Mouse (Mus musculus): ENCODE measurements around the gene Gpt2. TPM values are rescaled to one million over a fixed set of nuclear protein-coding genes. Genes with fewer than 3 reads are reported as not detected.

Gpt2 gene
- polyA plus RNA-seq, 1 experiment, result 27.6 TPM

- H3ac ChIP-seq (ENCODE audit: control insufficient read depth, insufficient read length, low read depth), result no peak overlapping the region
- H3K36me3 ChIP-seq (ENCODE audit: control insufficient read depth, insufficient read depth), result peaks cover 81% of the 10 kb centered on the region
- H3K79me3 ChIP-seq (ENCODE audit: low read depth), result peaks cover 2% of the 10 kb centered on the region
- H3K4me3 ChIP-seq (ENCODE audit: insufficient read depth, poor library complexity, severe bottlenecking), result no peak overlapping the region
- H3K79me2 ChIP-seq (ENCODE audit: control insufficient read depth, insufficient read depth), result no peaks in the 10 kb centered on the region
- TF ChIP-seq MYOD1 (IDR thresholded peaks at IDR 0.05; ENCODE audit: control insufficient read depth, insufficient read length, low read depth) (no peak), USF1 (IDR thresholded peaks at IDR 0.05; ENCODE audit: low read depth) (no peak), CEBPB (IDR thresholded peaks at IDR 0.05; ENCODE audit: low read depth) (no peak), CTCF (IDR thresholded peaks at IDR 0.05; ENCODE audit: control insufficient read depth, insufficient read depth, insufficient read length) (no peak), FOSL1 (IDR thresholded peaks at IDR 0.05; ENCODE audit: insufficient read depth, low read length, poor library complexity, severe bottlenecking) (no peak), MYOG (IDR thresholded peaks at IDR 0.05; ENCODE audit: control insufficient read depth, extremely low read depth, insufficient read length) (no peak), MAX (IDR thresholded peaks at IDR 0.05) (no peak)
- no peaks in the 10 kb centered on the region for H3K27me3 ChIP-seq (ENCODE audit: control insufficient read depth, insufficient read depth, insufficient read length)
These were observed 44.0 kb downstream of the Gpt2 start for GRCm38 (mm10) chr8:85536332-85536731.

GRCm38 (mm10) chr8:85551934-85552333 lies 59.6 kb downstream of the Gpt2 start:
- Histone ChIP-seq H3K79me3 (ENCODE audit: low read depth) (peaks cover 60% of the 10 kb centered on the region), H3K27me3 (ENCODE audit: control insufficient read depth, insufficient read depth, insufficient read length) (no peaks in the 10 kb centered on the region), H3K36me3 (ENCODE audit: control insufficient read depth, insufficient read depth) (peaks cover 64% of the 10 kb centered on the region), H3K79me2 (ENCODE audit: control insufficient read depth, insufficient read depth) (peaks cover 74% of the 10 kb centered on the region), H3ac (ENCODE audit: control insufficient read depth, insufficient read length, low read depth) (no peak overlapping the region), H3K4me3 (ENCODE audit: insufficient read depth, poor library complexity, severe bottlenecking) (no peak overlapping the region)
- TF ChIP-seq MYOD1 (IDR thresholded peaks at IDR 0.05; ENCODE audit: control insufficient read depth, insufficient read length, low read depth) (no peak), CTCF (IDR thresholded peaks at IDR 0.05; ENCODE audit: control insufficient read depth, insufficient read depth, insufficient read length) (no peak), MYOG (IDR thresholded peaks at IDR 0.05; ENCODE audit: control insufficient read depth, extremely low read depth, insufficient read length) (no peak), FOSL1 (IDR thresholded peaks at IDR 0.05; ENCODE audit: insufficient read depth, low read length, poor library complexity, severe bottlenecking) (no peak), USF1 (IDR thresholded peaks at IDR 0.05; ENCODE audit: low read depth) (no peak), CEBPB (IDR thresholded peaks at IDR 0.05; ENCODE audit: low read depth) (no peak), MAX (IDR thresholded peaks at IDR 0.05) (no peak)

- Histone ChIP-seq H3K79me3 (ENCODE audit: low read depth) (peaks cover 51% of the 10 kb centered on the region), H3K79me2 (ENCODE audit: control insufficient read depth, insufficient read depth) (peaks cover 57% of the 10 kb centered on the region), H3K27me3 (ENCODE audit: control insufficient read depth, insufficient read depth, insufficient read length) (no peaks in the 10 kb centered on the region), H3ac (ENCODE audit: control insufficient read depth, insufficient read length, low read depth) (peak overlapping the region; percentile 77), H3K36me3 (ENCODE audit: control insufficient read depth, insufficient read depth) (peaks cover 38% of the 10 kb centered on the region), H3K4me3 (ENCODE audit: insufficient read depth, poor library complexity, severe bottlenecking) (peak overlapping the region; percentile 76)
- no peak for TF ChIP-seq MAX (IDR thresholded peaks at IDR 0.05)
- no peak for TF ChIP-seq CEBPB (IDR thresholded peaks at IDR 0.05; ENCODE audit: low read depth)
- no peak for TF ChIP-seq USF1 (IDR thresholded peaks at IDR 0.05; ENCODE audit: low read depth)
- no peak for TF ChIP-seq MYOD1 (IDR thresholded peaks at IDR 0.05; ENCODE audit: control insufficient read depth, insufficient read length, low read depth)
These were observed 62.2 kb downstream of the Gpt2 start for GRCm38 (mm10) chr8:85554391-85555180.

GRCm38 (mm10) chr8:85555181-85556145 lies 63.1 kb downstream of the Gpt2 start, which contains the start of gene Dnaja2:
Gene Dnaja2 (minus strand): TSS chr8:85555344.
- Histone ChIP-seq H3K27me3 (ENCODE audit: control insufficient read depth, insufficient read depth, insufficient read length) (no peaks in the 10 kb centered on the region), H3ac (ENCODE audit: control insufficient read depth, insufficient read length, low read depth) (peak within 1 kb of the TSS; percentile 77), H3K4me3 (ENCODE audit: insufficient read depth, poor library complexity, severe bottlenecking) (peak within 1 kb of the TSS; percentile 76), H3K36me3 (ENCODE audit: control insufficient read depth, insufficient read depth) (peaks cover 33% of the 10 kb centered on the region), H3K79me2 (ENCODE audit: control insufficient read depth, insufficient read depth) (peaks cover 48% of the 10 kb centered on the region), H3K79me3 (ENCODE audit: low read depth) (peaks cover 43% of the 10 kb centered on the region)
- TF ChIP-seq MYOG (IDR thresholded peaks at IDR 0.05; ENCODE audit: control insufficient read depth, extremely low read depth, insufficient read length), result no peak
- TF ChIP-seq MAX (IDR thresholded peaks at IDR 0.05), result peak; percentile 6

GRCm38 (mm10) chr8:85556986-85557600 lies 64.7 kb downstream of the Gpt2 start:
- Histone ChIP-seq H3ac (ENCODE audit: control insufficient read depth, insufficient read length, low read depth) (no peak overlapping the region), H3K27me3 (ENCODE audit: control insufficient read depth, insufficient read depth, insufficient read length) (no peaks in the 10 kb centered on the region), H3K36me3 (ENCODE audit: control insufficient read depth, insufficient read depth) (peaks cover 18% of the 10 kb centered on the region), H3K4me3 (ENCODE audit: insufficient read depth, poor library complexity, severe bottlenecking) (no peak overlapping the region), H3K79me3 (ENCODE audit: low read depth) (peaks cover 28% of the 10 kb centered on the region), H3K79me2 (ENCODE audit: control insufficient read depth, insufficient read depth) (peaks cover 32% of the 10 kb centered on the region)
- TF ChIP-seq FOSL1 (IDR thresholded peaks at IDR 0.05; ENCODE audit: insufficient read depth, low read length, poor library complexity, severe bottlenecking) (no peak), MYOG (IDR thresholded peaks at IDR 0.05; ENCODE audit: control insufficient read depth, extremely low read depth, insufficient read length) (no peak), CEBPB (IDR thresholded peaks at IDR 0.05; ENCODE audit: low read depth) (no peak), CTCF (IDR thresholded peaks at IDR 0.05; ENCODE audit: control insufficient read depth, insufficient read depth, insufficient read length) (no peak), MAX (IDR thresholded peaks at IDR 0.05) (no peak), USF1 (IDR thresholded peaks at IDR 0.05; ENCODE audit: low read depth) (no peak), MYOD1 (IDR thresholded peaks at IDR 0.05; ENCODE audit: control insufficient read depth, insufficient read length, low read depth) (no peak)

Measured in C2C12 (cell line).